Mouse (Mus musculus) 3134 (cell line): ENCODE measurements around the gene Dctn5.

ENCODE experiments used
- DNase-seq: peaks from one replicate; pipeline ENCODE4 v3.0.0-alpha.2; 2011; ENCODE audit warnings: low spot score; ENCODE audit not compliant: insufficient read length; ENCODE audit errors: extremely low read depth

The Dctn5 gene

GRCm38 (mm10) chr7:122132497-122133337, at the start of gene Dctn5, which contains the start of gene Palb2:
Gene Dctn5 (plus strand): TSS chr7:122133041.
Gene Palb2 (minus strand): TSS chr7:122132985.
- DNase-seq: peak; percentile 92

GRCm38 (mm10) chr7:122087195-122087982, 45.5 kb upstream of the Dctn5 start:
- DNase-seq: no peak

GRCm38 (mm10) chr7:122094564-122095330, 38.1 kb upstream of the Dctn5 start:
- no peak for DNase-seq

GRCm38 (mm10) chr7:122098009-122098408, 34.8 kb upstream of the Dctn5 start:
- no peak for DNase-seq

GRCm38 (mm10) chr7:122099222-122099621, 33.6 kb upstream of the Dctn5 start:
- peak; percentile 24 for DNase-seq

GRCm38 (mm10) chr7:122101014-122101746, 31.7 kb upstream of the Dctn5 start:
- peak; percentile 73 for DNase-seq

- DNase-seq: peak; percentile 93
Measured at GRCm38 (mm10) chr7:122101747-122102244, 31.0 kb upstream of the Dctn5 start, which contains the start of gene Ndufab1. Gene Ndufab1 (minus strand): TSS chr7:122101886.

GRCm38 (mm10) chr7:122108206-122108605, 24.6 kb upstream of the Dctn5 start:
- DNase-seq: no peak

GRCm38 (mm10) chr7:122123518-122123917, 9.3 kb upstream of the Dctn5 start:
- DNase-seq: no peak

- DNase-seq: no peak
Measured at GRCm38 (mm10) chr7:122125636-122126035, 7.2 kb upstream of the Dctn5 start.

GRCm38 (mm10) chr7:122126946-122127345, 5.9 kb upstream of the Dctn5 start:
- DNase-seq: no peak

- DNase-seq: no peak
Measured at GRCm38 (mm10) chr7:122131834-122132233, 1.0 kb upstream of the Dctn5 start.

- no peak for DNase-seq
Measured at GRCm38 (mm10) chr7:122133338-122133625, 441 bp downstream of the Dctn5 start.

- DNase-seq: no peak
Measured at GRCm38 (mm10) chr7:122135070-122135469, 2.2 kb downstream of the Dctn5 start.

- DNase-seq: no peak
Measured at GRCm38 (mm10) chr7:122137071-122137470, 4.2 kb downstream of the Dctn5 start.

GRCm38 (mm10) chr7:122138190-122138589, 5.3 kb downstream of the Dctn5 start:
- DNase-seq: no peak

GRCm38 (mm10) chr7:122140991-122141390, 8.2 kb downstream of the Dctn5 start:
- no peak for DNase-seq

- no peak for DNase-seq
Measured at GRCm38 (mm10) chr7:122152473-122152872, 19.6 kb downstream of the Dctn5 start.

GRCm38 (mm10) chr7:122158488-122158887, 25.6 kb downstream of the Dctn5 start:
- no peak for DNase-seq
